Mouse (Mus musculus) embryonic facial prominence, embryonic 10.5 days (tissue): Measurements from ENCODE around the gene Traf3. TPM values are rescaled to one million over a fixed set of nuclear protein-coding genes. Genes with fewer than 3 reads are reported as not detected.

Source experiments
- DNase-seq: peaks from one replicate; pipeline ENCODE4 v3.0.0-alpha.2; 2017; ENCODE audit warnings: low spot score
- H3K27ac ChIP-seq: fragments of 300-500 bp; sonication (generic); replicated peaks from 2 replicates; pipeline ENCODE4 v1.5.1; 2016; ENCODE audit warnings: mild to moderate bottlenecking
- H3K27me3 ChIP-seq: fragments of 300-500 bp; sonication (generic); replicated peaks from 2 replicates; pipeline ENCODE4 v1.6.1; 2016; ENCODE audit warnings: low read depth, mild to moderate bottlenecking; ENCODE audit not compliant: poor library complexity, severe bottlenecking
- H3K36me3 ChIP-seq: fragments of 300-500 bp; sonication (generic); replicated peaks from 2 replicates; pipeline ENCODE4 v1.6.1; 2016; ENCODE audit warnings: mild to moderate bottlenecking, moderate library complexity
- H3K4me1 ChIP-seq: fragments of 300-500 bp; sonication (generic); 2 replicates; pipeline ENCODE4 v1.6.1; 2016
- H3K4me3 ChIP-seq: fragments of 300-500 bp; sonication (generic); 2 replicates; pipeline ENCODE4 v1.5.1; 2016; ENCODE audit warnings: mild to moderate bottlenecking, moderate library complexity
- H3K9me3 ChIP-seq: fragments of 300-500 bp; sonication (generic); 2 replicates; pipeline ENCODE4 v1.6.1; 2016; ENCODE audit warnings: mild to moderate bottlenecking
- WGBS: fragments of 180-500 bp; shearing (Covaris S2); methylation state at CpG from one replicate; pipeline ENCODE4 v1.1.7; 2016; 5-methylcytosine and 5-hydroxymethylcytosine counted together
- polyA plus RNA-seq: library from polyadenylated mRNA; unstranded; fragments of >200 nt; fragmentation: Nextera tagmentation; extraction: Ambion mirVana; gene quantifications from 2 replicates; pipeline ENCODE4 v1.2.1, GENCODE M21; 2016

Gene Traf3
- polyA plus RNA-seq, 1 experiment from 2014 or later, result 9.5 TPM

DNA sequence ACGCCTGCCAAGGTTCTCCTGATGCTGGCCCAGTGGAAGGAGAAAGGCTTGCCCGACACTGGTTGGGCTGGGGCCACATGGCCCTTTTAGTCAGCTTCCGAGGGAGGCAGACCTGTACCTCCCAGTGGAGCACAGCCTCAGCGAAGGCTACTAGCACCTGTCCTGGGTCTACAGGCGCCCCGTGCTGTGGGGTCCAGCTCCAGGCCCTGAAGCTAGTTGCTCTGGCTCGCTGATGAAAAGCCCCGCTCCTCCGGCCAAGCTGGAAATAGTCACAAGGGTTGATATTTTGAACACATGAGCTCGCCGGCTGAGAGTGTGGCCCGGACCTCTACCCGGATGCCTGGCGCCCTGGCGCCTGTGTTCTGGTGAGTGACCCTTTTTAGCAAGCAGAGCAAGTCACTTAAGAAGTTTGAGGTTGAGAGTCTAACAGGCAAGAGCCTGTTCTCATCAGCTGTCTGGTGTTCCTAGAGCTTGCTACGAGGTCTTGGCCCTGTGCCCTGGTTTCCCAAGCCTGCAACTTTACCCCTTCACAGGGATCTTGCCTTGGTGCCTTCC is 22.6 kb upstream of the Traf3 start:
- Histone ChIP-seq H3K27me3 (no peaks in the 10 kb centered on the region; the same call in 1 of the 2 replicates), H3K9me3 (peaks cover 3% of the 10 kb centered on the region; the same call in 1 of the 2 replicates), H3K4me3 (peak overlapping the region; percentile 16; the same call in 1 of the 2 replicates), H3K36me3 (no peaks in the 10 kb centered on the region), H3K27ac (peak overlapping the region; percentile 71), H3K4me1 (peaks cover 37% of the 10 kb centered on the region)
- WGBS, result 74% methylated on average over 16 of the region's 16 CpGs
- DNase-seq, result no peak

DNA sequence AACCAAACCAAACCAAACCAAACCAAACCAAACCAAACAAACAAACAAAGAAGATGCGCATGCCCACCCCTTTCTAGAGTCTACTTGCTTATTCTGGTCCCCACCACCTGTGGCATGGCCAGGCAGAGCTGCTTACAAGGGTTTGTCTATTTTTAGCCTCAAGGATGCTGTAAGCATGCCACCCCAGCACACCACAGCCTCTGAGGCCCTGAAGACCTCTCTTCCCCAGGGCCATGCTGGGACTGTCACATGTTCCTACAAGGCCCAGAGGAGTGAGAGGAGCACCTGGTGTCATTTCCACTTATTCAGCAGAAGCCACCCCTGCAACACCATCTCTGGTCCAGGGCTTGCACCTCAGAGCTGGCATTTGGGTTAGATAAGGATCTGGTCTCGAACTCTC is 21.6 kb upstream of the Traf3 start:
- Histone ChIP-seq H3K4me1 (peaks cover 39% of the 10 kb centered on the region), H3K4me3 (no peak overlapping the region), H3K36me3 (no peaks in the 10 kb centered on the region), H3K9me3 (no peaks in the 10 kb centered on the region), H3K27me3 (no peaks in the 10 kb centered on the region; the same call in 1 of the 2 replicates), H3K27ac (peak overlapping the region; percentile 45)
- 89% methylated on average over 2 of the region's 2 CpGs for WGBS
- DNase-seq, result no peak

DNA sequence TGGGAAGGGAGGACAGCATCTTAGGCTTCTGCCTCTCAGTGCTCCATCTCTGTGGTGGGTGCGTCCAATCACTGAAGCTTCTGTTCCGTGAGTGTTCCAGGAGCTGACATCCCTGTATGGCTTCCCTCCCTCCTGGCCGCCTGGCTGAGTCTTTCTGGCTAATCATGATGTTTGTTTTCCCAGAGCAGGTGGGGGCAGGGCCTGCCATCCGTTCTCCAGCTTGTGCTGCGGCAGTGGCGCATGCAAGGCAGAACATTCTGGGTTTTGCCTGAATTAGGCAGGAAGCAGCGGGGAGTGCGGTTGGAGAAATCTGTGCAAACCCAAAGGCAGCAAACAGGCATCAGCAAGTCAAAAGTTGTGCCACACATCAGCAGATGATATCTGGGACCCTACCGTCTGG is 20.9 kb upstream of the Traf3 start:
- H3K36me3 ChIP-seq, result no peaks in the 10 kb centered on the region
- H3K4me3 ChIP-seq, result 0 out of 2 replicates have a peak overlapping the region, but pooled peaks have one; percentile 2
- peak overlapping the region; percentile 45 for H3K27ac ChIP-seq
- peak; percentile 59 for DNase-seq
- H3K9me3 ChIP-seq, result no peaks in the 10 kb centered on the region
- no peaks in the 10 kb centered on the region; the same call in 1 of the 2 replicates for H3K27me3 ChIP-seq
- WGBS, result 47% methylated on average over 9 of the region's 9 CpGs
- H3K4me1 ChIP-seq, result peaks cover 42% of the 10 kb centered on the region

DNA sequence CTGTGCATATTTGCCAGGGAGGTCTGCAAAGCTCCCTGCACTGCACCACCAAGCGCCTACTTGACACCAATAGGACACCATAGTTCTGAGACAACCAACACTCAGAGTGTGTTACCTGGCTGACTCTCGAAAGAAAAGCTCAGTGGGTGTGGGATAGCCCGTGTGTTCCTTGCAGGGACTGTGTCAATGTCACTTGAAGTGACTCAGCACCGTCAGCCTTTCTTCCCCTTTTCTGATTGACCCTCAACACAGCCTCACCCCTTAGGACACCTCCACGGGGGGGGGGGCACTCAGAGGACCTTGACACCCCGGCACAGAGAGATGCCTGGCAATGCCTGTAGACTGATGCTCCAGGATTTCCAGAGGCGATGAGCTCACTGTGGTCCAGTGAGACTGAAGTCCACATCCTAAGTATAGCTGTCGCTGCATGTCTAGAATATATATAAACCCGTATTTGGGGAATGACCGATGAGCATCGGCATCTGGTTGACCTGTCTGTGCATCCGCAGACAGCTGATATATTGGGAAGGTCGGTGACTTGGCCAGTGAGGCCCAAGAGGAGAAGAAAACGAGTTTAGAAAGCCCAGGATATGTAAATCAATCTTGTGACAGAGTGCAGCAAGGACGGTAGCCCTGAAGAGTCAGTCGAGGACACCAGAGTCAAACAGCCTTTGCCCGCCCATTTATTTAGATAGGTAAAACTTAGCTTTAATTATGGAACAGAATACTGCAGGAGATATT is 16.5 kb upstream of the Traf3 start:
- no peaks in the 10 kb centered on the region for H3K36me3 ChIP-seq
- no peak overlapping the region for H3K27ac ChIP-seq
- no peak overlapping the region for H3K4me3 ChIP-seq
- peaks cover 25% of the 10 kb centered on the region for H3K4me1 ChIP-seq
- DNase-seq, result no peak
- no peaks in the 10 kb centered on the region for H3K27me3 ChIP-seq
- H3K9me3 ChIP-seq, result no peaks in the 10 kb centered on the region
- WGBS, result 71% methylated on average over 17 of the region's 17 CpGs

DNA sequence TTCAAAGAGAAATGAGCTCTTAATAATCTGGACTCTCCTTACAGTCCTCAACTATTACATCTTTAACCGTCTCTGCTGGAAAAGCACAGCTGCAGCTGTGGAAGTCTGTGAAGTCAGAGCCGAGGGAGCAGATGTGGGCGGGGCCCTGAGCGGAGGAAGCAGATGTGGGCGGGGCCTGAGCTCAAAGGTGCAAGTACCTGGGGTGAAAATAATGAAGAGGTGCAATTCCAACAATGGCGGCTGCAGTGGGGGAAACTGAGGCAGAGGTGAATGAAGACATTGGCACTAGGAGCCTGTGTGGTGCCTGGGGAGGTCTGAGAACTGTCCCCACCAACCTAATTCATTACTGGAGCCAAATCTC is 16.0 kb upstream of the Traf3 start:
- Histone ChIP-seq H3K4me3 (no peak overlapping the region), H3K27me3 (no peaks in the 10 kb centered on the region), H3K27ac (no peak overlapping the region), H3K36me3 (no peaks in the 10 kb centered on the region), H3K9me3 (no peaks in the 10 kb centered on the region), H3K4me1 (peaks cover 20% of the 10 kb centered on the region)
- no peak for DNase-seq
- WGBS, result 10% methylated on average over 6 of the region's 6 CpGs

DNA sequence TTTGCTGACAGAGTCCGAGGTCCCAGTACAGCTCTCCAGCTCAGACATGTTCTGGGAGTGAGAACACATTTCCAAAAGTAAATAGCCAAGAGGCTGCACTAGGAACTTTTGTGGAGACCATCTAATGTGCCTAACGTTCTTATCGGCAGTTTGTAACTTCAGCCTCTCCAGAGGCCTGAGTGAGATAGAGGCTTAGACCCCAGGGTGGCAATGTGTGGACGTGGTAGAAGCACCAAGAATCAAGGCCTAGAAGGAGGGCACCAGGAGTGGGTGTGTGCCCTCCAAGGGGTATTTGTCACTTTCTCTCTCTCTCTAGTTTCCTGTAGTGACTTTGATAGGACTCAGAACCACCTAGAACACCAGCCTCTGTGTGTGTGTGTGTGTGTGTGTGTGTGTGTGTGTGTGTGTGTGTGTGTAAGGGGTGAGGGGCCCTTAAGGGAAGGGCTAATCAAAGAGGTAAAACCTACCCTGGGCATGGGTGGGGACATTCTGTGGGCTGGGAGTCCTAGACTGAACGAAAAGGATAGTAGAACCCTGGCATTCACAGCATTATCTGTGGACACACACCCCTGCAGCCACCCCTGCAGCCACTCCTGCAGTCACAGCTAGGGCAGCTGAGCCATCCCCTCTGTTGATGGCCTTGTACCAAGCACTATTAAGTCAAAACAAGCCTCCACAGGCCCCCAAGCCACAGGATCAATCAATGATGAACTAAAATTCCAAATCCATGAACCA is 14.6 kb upstream of the Traf3 start:
- no peak overlapping the region for H3K27ac ChIP-seq
- no peaks in the 10 kb centered on the region for H3K27me3 ChIP-seq
- peaks cover 10% of the 10 kb centered on the region for H3K4me1 ChIP-seq
- no peak for DNase-seq
- H3K9me3 ChIP-seq, result no peaks in the 10 kb centered on the region
- 88% methylated on average over 5 of the region's 5 CpGs for WGBS
- no peaks in the 10 kb centered on the region for H3K36me3 ChIP-seq
- H3K4me3 ChIP-seq, result no peak overlapping the region

DNA sequence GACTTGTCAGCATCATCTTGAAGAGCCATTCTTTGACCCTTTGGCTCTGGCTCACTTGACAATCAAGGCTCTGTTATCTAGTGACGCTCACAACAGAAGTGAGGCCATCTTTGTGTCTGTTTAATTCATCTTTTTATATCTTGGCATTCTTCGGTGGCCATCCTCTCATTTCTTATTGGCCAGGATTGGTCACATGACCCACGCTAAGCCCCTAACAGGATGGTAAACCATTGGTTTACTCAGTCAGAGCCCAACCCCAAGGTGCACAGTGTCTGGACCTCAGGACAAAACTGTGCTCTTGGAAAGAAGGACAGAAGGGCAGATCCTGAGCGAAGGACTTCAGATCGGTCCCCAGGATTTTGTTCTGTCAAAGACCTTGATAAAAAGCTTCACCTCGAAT is 13.6 kb upstream of the Traf3 start:
- no peaks in the 10 kb centered on the region for H3K36me3 ChIP-seq
- H3K27me3 ChIP-seq, result no peaks in the 10 kb centered on the region
- H3K27ac ChIP-seq, result no peak overlapping the region
- no peak overlapping the region for H3K4me3 ChIP-seq
- peaks cover 6% of the 10 kb centered on the region for H3K4me1 ChIP-seq
- DNase-seq, result no peak
- 88% methylated on average over 6 of the region's 6 CpGs for WGBS
- H3K9me3 ChIP-seq, result no peaks in the 10 kb centered on the region

DNA sequence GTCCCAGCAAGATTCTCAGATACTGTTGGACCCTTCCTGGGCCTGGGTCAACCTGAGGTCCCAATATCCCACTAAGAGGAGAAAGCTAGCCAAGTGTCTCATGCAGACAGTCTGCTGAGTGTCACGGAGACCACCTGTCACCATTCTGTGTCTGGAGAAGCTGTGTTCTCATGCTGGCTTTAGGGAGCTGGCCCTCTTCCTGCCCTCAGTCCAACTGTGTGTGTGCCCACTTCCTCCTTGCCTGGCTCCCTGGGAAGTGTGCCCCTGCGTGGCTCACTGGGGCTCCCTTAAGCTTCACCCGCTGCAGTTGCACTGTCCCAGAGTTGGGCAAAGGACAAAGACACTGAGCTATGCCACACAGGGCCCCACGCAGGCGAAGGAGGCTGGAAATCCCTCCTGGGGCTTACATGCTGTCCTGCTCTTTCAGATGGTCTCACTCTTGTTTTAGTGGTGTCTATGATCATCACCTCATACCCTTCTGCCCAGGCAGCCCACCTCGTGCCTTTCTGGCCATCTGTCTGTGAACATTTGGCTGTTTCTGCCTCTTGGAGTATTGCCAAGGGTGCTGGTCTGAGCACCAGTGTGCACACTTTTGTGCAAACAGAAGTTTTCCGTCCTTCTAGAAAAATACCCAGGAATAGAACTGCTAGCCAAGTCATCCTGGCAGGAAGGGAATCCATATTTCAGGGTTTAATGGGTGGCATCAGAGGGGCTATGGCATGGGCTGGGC is 13.0 kb upstream of the Traf3 start:
- H3K4me3 ChIP-seq, result no peak overlapping the region
- peaks cover 6% of the 10 kb centered on the region for H3K4me1 ChIP-seq
- H3K9me3 ChIP-seq, result no peaks in the 10 kb centered on the region
- no peaks in the 10 kb centered on the region for H3K36me3 ChIP-seq
- H3K27ac ChIP-seq, result peak overlapping the region; percentile 25; the same call in 1 of the 2 replicates
- no peaks in the 10 kb centered on the region for H3K27me3 ChIP-seq
- no peak for DNase-seq
- WGBS, result 83% methylated on average over 7 of the region's 7 CpGs

DNA sequence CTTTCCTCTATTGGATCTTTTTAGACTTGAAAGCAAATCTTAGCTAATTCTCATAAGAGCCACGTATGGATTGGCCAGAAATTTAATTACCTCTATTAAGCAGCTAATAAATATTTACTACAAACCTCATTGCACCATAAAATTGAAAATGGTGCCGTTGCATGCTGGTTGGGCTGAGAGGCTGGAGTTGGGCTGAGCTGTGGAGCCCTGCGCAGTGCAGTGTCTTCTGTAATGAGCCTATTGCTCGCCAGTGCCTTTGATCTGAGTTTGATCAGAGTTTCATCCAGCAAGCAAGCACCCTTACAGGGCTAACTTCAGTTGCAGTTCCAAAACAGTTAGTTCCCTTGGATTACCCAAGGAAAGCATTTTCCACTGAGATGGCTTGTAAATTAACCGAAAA is 12.2 kb upstream of the Traf3 start:
- Histone ChIP-seq H3K4me3 (no peak overlapping the region), H3K27ac (no peak overlapping the region), H3K9me3 (no peaks in the 10 kb centered on the region), H3K27me3 (no peaks in the 10 kb centered on the region), H3K4me1 (peaks cover 4% of the 10 kb centered on the region), H3K36me3 (no peaks in the 10 kb centered on the region)
- DNase-seq, result no peak
- 80% methylated on average over 5 of the region's 5 CpGs for WGBS

DNA sequence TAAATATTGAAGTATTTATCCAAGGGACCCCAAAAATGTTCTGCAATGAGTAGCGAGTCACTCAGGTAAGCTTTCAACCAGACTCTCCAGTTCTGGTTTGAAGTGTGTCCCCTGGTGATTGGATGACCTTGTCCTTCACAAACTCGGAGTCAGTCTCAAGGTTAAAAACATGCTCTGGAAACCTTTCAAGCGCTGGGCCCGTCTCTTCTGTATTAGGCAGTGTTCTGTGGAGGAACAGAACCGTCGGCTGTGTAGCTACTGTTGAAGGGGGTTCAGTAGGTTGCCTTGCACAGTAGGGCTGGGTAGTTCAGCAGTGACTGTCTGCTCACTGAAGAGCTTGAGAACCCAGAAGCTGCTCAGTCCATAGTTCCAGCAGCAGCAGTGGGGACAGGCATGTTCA is 11.5 kb upstream of the Traf3 start:
- Histone ChIP-seq H3K27ac (no peak overlapping the region), H3K9me3 (no peaks in the 10 kb centered on the region), H3K4me3 (no peak overlapping the region), H3K27me3 (no peaks in the 10 kb centered on the region), H3K4me1 (peaks cover 6% of the 10 kb centered on the region), H3K36me3 (no peaks in the 10 kb centered on the region)
- DNase-seq, result no peak
- 91% methylated on average over 6 of the region's 6 CpGs for WGBS

DNA sequence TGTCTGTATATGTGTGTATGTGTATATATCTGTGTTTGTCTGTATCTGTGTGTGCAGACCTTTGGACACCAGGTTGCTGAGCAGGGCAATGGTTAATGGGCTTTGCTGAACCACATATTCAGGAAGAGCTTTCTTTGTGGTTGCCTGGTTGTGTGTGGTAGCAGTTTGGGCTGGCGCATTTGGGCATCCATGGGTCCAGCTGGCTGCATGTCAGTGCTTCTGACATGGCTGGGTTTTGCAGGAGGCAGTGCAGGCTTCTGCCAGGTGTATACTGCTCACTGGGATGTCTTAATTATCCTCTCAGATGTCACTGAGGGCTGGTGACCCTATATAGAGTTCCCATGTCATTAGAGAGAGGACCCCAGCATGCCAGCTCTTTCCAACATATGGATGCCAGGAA is 10.4 kb upstream of the Traf3 start:
- WGBS, result 78% methylated on average over 1 of the region's 1 CpGs

DNA sequence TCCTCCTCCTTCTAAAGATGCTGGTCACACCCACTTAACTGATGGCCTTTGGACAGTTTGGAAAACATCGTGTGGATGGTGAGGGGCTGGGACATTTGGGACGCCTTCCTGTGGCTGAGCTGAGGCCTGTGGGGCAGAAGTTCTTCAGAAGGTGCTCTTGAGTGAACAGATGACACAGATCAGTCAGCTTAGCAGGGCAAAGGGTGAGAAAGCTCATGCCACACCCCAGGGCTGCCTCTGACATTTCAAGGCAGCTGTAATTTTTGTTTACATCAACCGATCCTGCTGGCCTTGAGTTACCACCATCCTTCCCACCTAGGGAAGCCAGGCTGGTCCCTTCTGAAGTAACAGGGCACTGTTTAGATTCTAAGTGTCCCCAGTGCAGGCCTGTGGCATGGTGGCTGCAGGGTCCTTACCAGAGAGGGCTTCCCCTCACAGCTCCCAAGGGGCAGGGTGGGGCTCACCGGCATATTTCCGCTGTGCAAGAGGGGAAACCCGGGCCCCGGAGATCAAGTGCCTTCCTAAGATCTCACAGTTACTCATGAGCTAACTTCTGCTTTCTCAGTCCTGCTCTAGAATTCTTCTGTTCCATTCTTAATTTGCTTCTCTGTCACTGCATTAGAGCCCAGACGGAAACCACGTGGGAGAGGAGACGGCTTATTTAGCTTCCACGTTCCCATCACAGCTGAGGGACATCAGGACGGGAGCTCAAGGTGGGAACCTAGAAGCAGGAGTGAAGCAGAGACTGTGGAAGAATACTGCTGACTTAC is 6.3 kb upstream of the Traf3 start:
- WGBS, result 70% methylated on average over 12 of the region's 12 CpGs
- no peak for DNase-seq
- peaks cover 43% of the 10 kb centered on the region for H3K4me1 ChIP-seq
- H3K9me3 ChIP-seq, result no peaks in the 10 kb centered on the region
- no peak overlapping the region for H3K4me3 ChIP-seq
- H3K27me3 ChIP-seq, result peaks cover 6% of the 10 kb centered on the region; the same call in 1 of the 2 replicates
- H3K27ac ChIP-seq, result 0 out of 2 replicates have a peak overlapping the region, but pooled peaks have one; percentile 40
- no peaks in the 10 kb centered on the region for H3K36me3 ChIP-seq

More for the DNA sequence above, 10.4 kb upstream of the Traf3 start:
- H3K36me3 ChIP-seq, result no peaks in the 10 kb centered on the region
- peaks cover 10% of the 10 kb centered on the region for H3K4me1 ChIP-seq
- no peak overlapping the region for H3K27ac ChIP-seq
- no peaks in the 10 kb centered on the region for H3K27me3 ChIP-seq
- H3K4me3 ChIP-seq, result no peak overlapping the region
- H3K9me3 ChIP-seq, result no peaks in the 10 kb centered on the region
- no peak for DNase-seq
